Mouse (Mus musculus) C2C12 (cell line): ENCODE measurements at regions not wholly inside any gene's neighbourhood (a gene's known extent, or its start where the extent isn't known, plus 50 kb on each side); places are given as distances from the start of the nearest gene placed in this dataset.

Experiments
- H3K27me3 ChIP-seq: one replicate; pipeline ENCODE4 v1.6.1; 2011; ENCODE audit not compliant: control insufficient read depth, insufficient read depth, insufficient read length
- H3K36me3 ChIP-seq: one replicate; pipeline ENCODE4 v1.6.1; 2011; ENCODE audit not compliant: control insufficient read depth, insufficient read depth
- H3K4me3 ChIP-seq: one replicate; pipeline ENCODE4 v1.5.1; 2011; ENCODE audit warnings: mild to moderate bottlenecking, control low read depth; ENCODE audit not compliant: poor library complexity, insufficient read depth, severe bottlenecking
- H3K79me2 ChIP-seq: one replicate; pipeline ENCODE4 v1.6.1; 2011; ENCODE audit not compliant: control insufficient read depth, insufficient read depth
- H3K79me3 ChIP-seq: one replicate; pipeline ENCODE4 v1.6.1; 2011; ENCODE audit warnings: low read depth, control low read depth
- H3ac ChIP-seq: one replicate; pipeline ENCODE3; 2011; ENCODE audit warnings: low read depth; ENCODE audit not compliant: control insufficient read depth, insufficient read length
- CEBPB ChIP-seq: IDR thresholded peaks from one replicate; pipeline ENCODE4 v1.6.1; 2011; ENCODE audit warnings: low read depth, mild to moderate bottlenecking, control low read depth, moderate library complexity
- CTCF ChIP-seq: IDR thresholded peaks from one replicate; pipeline ENCODE4 v1.5.1; 2011; ENCODE audit not compliant: control insufficient read depth, insufficient read depth, insufficient read length
- FOSL1 ChIP-seq: IDR thresholded peaks from one replicate; pipeline ENCODE4 v1.8.0; 2011; ENCODE audit warnings: mild to moderate bottlenecking, low read length; ENCODE audit not compliant: poor library complexity, insufficient read depth, severe bottlenecking
- MAX ChIP-seq: IDR thresholded peaks from one replicate; pipeline ENCODE4 v1.6.1; 2011; ENCODE audit warnings: mild to moderate bottlenecking, control low read depth
- MYOD1 ChIP-seq: IDR thresholded peaks from one replicate; pipeline ENCODE4 v1.6.1; 2011; ENCODE audit warnings: low read depth; ENCODE audit not compliant: control insufficient read depth, insufficient read length
- MYOG ChIP-seq: IDR thresholded peaks from one replicate; pipeline ENCODE4 v1.6.1; 2011; ENCODE audit not compliant: control insufficient read depth, insufficient read length; ENCODE audit errors: extremely low read depth
- USF1 ChIP-seq: IDR thresholded peaks from one replicate; pipeline ENCODE4 v1.6.1; 2011; ENCODE audit warnings: low read depth, mild to moderate bottlenecking, control low read depth, moderate library complexity

- no peak for TF ChIP-seq USF1
- no peak for TF ChIP-seq CTCF
- no peak for TF ChIP-seq CEBPB
- TF ChIP-seq MYOG = no peak
- TF ChIP-seq MYOD1 = no peak
- no peak for TF ChIP-seq FOSL1
- Histone ChIP-seq H3ac (no peak overlapping the region), H3K79me3 (no peaks in the 10 kb centered on the region), H3K4me3 (no peak overlapping the region), H3K36me3 (no peaks in the 10 kb centered on the region), H3K79me2 (no peaks in the 10 kb centered on the region), H3K27me3 (no peaks in the 10 kb centered on the region)
These were observed 649.4 kb downstream of the Kcnj2 start for GRCm38 (mm10) chr11:111715401-111715800.

GRCm38 (mm10) chr11:111722276-111722675, 656.3 kb downstream of the Kcnj2 start:
- TF ChIP-seq MYOG (no peak), CEBPB (no peak), USF1 (no peak), MYOD1 (no peak), CTCF (no peak), MAX (no peak), FOSL1 (no peak)
- H3K79me2 ChIP-seq = no peaks in the 10 kb centered on the region

GRCm38 (mm10) chr11:111728148-111728547, 662.2 kb downstream of the Kcnj2 start:
- Histone ChIP-seq H3K79me3 (no peaks in the 10 kb centered on the region), H3K4me3 (no peak overlapping the region), H3ac (no peak overlapping the region), H3K36me3 (no peaks in the 10 kb centered on the region), H3K79me2 (no peaks in the 10 kb centered on the region), H3K27me3 (no peaks in the 10 kb centered on the region)
- TF ChIP-seq USF1 (no peak), MAX (no peak), FOSL1 (no peak), CEBPB (no peak), MYOD1 (no peak), MYOG (no peak), CTCF (no peak)

More at GRCm38 (mm10) chr11:111722276-111722675, 656.3 kb downstream of the Kcnj2 start:
- Histone ChIP-seq H3K4me3 (no peak overlapping the region), H3K79me3 (no peaks in the 10 kb centered on the region), H3K27me3 (no peaks in the 10 kb centered on the region), H3ac (no peak overlapping the region), H3K36me3 (no peaks in the 10 kb centered on the region)

GRCm38 (mm10) chr11:111732096-111732495, 666.1 kb downstream of the Kcnj2 start:
- Histone ChIP-seq H3K79me2 (no peaks in the 10 kb centered on the region), H3K79me3 (no peaks in the 10 kb centered on the region), H3ac (no peak overlapping the region), H3K36me3 (no peaks in the 10 kb centered on the region), H3K4me3 (no peak overlapping the region), H3K27me3 (no peaks in the 10 kb centered on the region)
- TF ChIP-seq USF1 (no peak), CTCF (no peak), MAX (no peak)

GRCm38 (mm10) chr11:111735446-111735845, 669.5 kb downstream of the Kcnj2 start:
- H3K79me2 ChIP-seq = no peaks in the 10 kb centered on the region
- no peak for TF ChIP-seq MAX
- no peak for TF ChIP-seq MYOD1
- no peak for TF ChIP-seq CTCF
- no peak for TF ChIP-seq MYOG
- TF ChIP-seq FOSL1 = no peak
- no peak for TF ChIP-seq USF1
- TF ChIP-seq CEBPB = no peak
- no peaks in the 10 kb centered on the region for H3K79me3 ChIP-seq
- H3K4me3 ChIP-seq = no peak overlapping the region
- H3ac ChIP-seq = no peak overlapping the region
- H3K27me3 ChIP-seq = no peaks in the 10 kb centered on the region
- no peaks in the 10 kb centered on the region for H3K36me3 ChIP-seq

GRCm38 (mm10) chr11:111735961-111736360, 670.0 kb downstream of the Kcnj2 start:
- H3K36me3 ChIP-seq = no peaks in the 10 kb centered on the region
- no peak for TF ChIP-seq USF1
- TF ChIP-seq MAX = no peak
- TF ChIP-seq CTCF = no peak
- no peak for TF ChIP-seq CEBPB
- TF ChIP-seq MYOD1 = no peak
- no peak for TF ChIP-seq FOSL1
- TF ChIP-seq MYOG = no peak
- H3K79me3 ChIP-seq = no peaks in the 10 kb centered on the region

GRCm38 (mm10) chr11:111743356-111743755, 677.4 kb downstream of the Kcnj2 start:
- Histone ChIP-seq H3K36me3 (no peaks in the 10 kb centered on the region), H3ac (no peak overlapping the region), H3K27me3 (no peaks in the 10 kb centered on the region), H3K79me3 (no peaks in the 10 kb centered on the region), H3K79me2 (no peaks in the 10 kb centered on the region), H3K4me3 (no peak overlapping the region)
- TF ChIP-seq USF1 (no peak), MAX (no peak), MYOG (no peak), CTCF (no peak), MYOD1 (no peak), FOSL1 (no peak), CEBPB (no peak)

More at GRCm38 (mm10) chr11:111735961-111736360, 670.0 kb downstream of the Kcnj2 start:
- Histone ChIP-seq H3K4me3 (no peak overlapping the region), H3ac (no peak overlapping the region), H3K27me3 (no peaks in the 10 kb centered on the region), H3K79me2 (no peaks in the 10 kb centered on the region)
